Mouse (Mus musculus) embryonic fibroblast, embryonic 13.5 days (primary cell): Measurements from ENCODE around the gene Mgat1. TPM values are rescaled to one million over a fixed set of nuclear protein-coding genes. Genes with fewer than 3 reads are reported as not detected.
A peak's percentile ranks its signal among the peaks of the same experiment; 100 is the strongest.

ENCODE experiments used
- H3K27ac ChIP-seq: 2 replicates; pipeline ENCODE4 v1.5.1; 2012; ENCODE audit warnings: low read length, control low read depth, inconsistent platforms; ENCODE audit not compliant: insufficient read depth
- H3K4me1 ChIP-seq: 2 replicates; pipeline ENCODE4 v1.6.1; 2011; ENCODE audit warnings: low read length; ENCODE audit not compliant: control insufficient read depth, insufficient read depth
- H3K4me3 ChIP-seq: 2 replicates; pipeline ENCODE4 v1.5.1; 2011; ENCODE audit warnings: mild to moderate bottlenecking, control low read depth, low read length; ENCODE audit not compliant: insufficient read depth
- CTCF ChIP-seq: IDR thresholded peaks from 2 replicates; pipeline ENCODE4 v1.5.1; 2011; ENCODE audit warnings: mild to moderate bottlenecking, control low read depth, low read length, moderate library complexity, borderline replicate concordance; ENCODE audit not compliant: insufficient read depth
- POLR2A ChIP-seq: IDR thresholded peaks from 2 replicates; pipeline ENCODE4 v1.6.1; 2011; ENCODE audit warnings: low read depth, mild to moderate bottlenecking, control low read depth, low read length, moderate library complexity
- polyA plus RNA-seq: library from polyadenylated mRNA; stranded (reverse); fragments of >200 nt; gene quantifications from 2 replicates; pipeline ENCODE4 v1.2.4, GENCODE M21; 2011; ENCODE audit warnings: low read depth; ENCODE audit not compliant: missing spikeins, insufficient read length

The Mgat1 gene
- polyA plus RNA-seq, 1 experiment: 79.0 TPM

GRCm38 (mm10) chr11:49262286-49262685 is 18.3 kb downstream of the Mgat1 start:
- no peaks in the 10 kb centered on the region for H3K4me1 ChIP-seq
- no peak overlapping the region for H3K27ac ChIP-seq
- TF ChIP-seq CTCF: no peak
- no peak for TF ChIP-seq POLR2A
- no peak overlapping the region for H3K4me3 ChIP-seq

GRCm38 (mm10) chr11:49263149-49263548 is 19.2 kb downstream of the Mgat1 start:
- no peaks in the 10 kb centered on the region for H3K4me1 ChIP-seq
- H3K4me3 ChIP-seq: no peak overlapping the region
- no peak overlapping the region for H3K27ac ChIP-seq
- TF ChIP-seq POLR2A (no peak), CTCF (no peak)

- Histone ChIP-seq H3K4me1 (no peaks in the 10 kb centered on the region), H3K4me3 (no peak overlapping the region), H3K27ac (no peak overlapping the region)
- no peak for TF ChIP-seq CTCF
- no peak for TF ChIP-seq POLR2A
Measured at GRCm38 (mm10) chr11:49264081-49264480, 20.1 kb downstream of the Mgat1 start.

GRCm38 (mm10) chr11:49264622-49265021 is 20.6 kb downstream of the Mgat1 start:
- TF ChIP-seq CTCF (no peak), POLR2A (no peak)
- H3K27ac ChIP-seq: no peak overlapping the region
- H3K4me3 ChIP-seq: no peak overlapping the region
- no peaks in the 10 kb centered on the region for H3K4me1 ChIP-seq

- TF ChIP-seq POLR2A (no peak), CTCF (no peak)
- Histone ChIP-seq H3K4me3 (no peak overlapping the region), H3K27ac (no peak overlapping the region), H3K4me1 (no peaks in the 10 kb centered on the region)
Measured at GRCm38 (mm10) chr11:49265101-49265500, 21.1 kb downstream of the Mgat1 start.

GRCm38 (mm10) chr11:49266671-49267070 is 22.7 kb downstream of the Mgat1 start:
- no peak overlapping the region for H3K27ac ChIP-seq
- H3K4me3 ChIP-seq: no peak overlapping the region
- TF ChIP-seq POLR2A: no peak
- no peak for TF ChIP-seq CTCF
- H3K4me1 ChIP-seq: no peaks in the 10 kb centered on the region

GRCm38 (mm10) chr11:49267316-49267715 is 23.3 kb downstream of the Mgat1 start:
- no peak for TF ChIP-seq CTCF
- TF ChIP-seq POLR2A: no peak
- H3K4me3 ChIP-seq: no peak overlapping the region
- H3K27ac ChIP-seq: no peak overlapping the region
- no peaks in the 10 kb centered on the region for H3K4me1 ChIP-seq

- Histone ChIP-seq H3K4me3 (no peak overlapping the region), H3K4me1 (no peaks in the 10 kb centered on the region), H3K27ac (peak overlapping the region; percentile 3; the same call in 1 of the 2 replicates)
- no peak for TF ChIP-seq POLR2A
- TF ChIP-seq CTCF: no peak
Measured at GRCm38 (mm10) chr11:49267970-49268579, 24.1 kb downstream of the Mgat1 start.

- Histone ChIP-seq H3K4me1 (no peaks in the 10 kb centered on the region), H3K4me3 (no peak overlapping the region), H3K27ac (no peak overlapping the region)
- no peak for TF ChIP-seq CTCF
- TF ChIP-seq POLR2A: no peak
Measured at GRCm38 (mm10) chr11:49269761-49270160, 25.8 kb downstream of the Mgat1 start.

GRCm38 (mm10) chr11:49270368-49270767 is 26.4 kb downstream of the Mgat1 start:
- no peaks in the 10 kb centered on the region for H3K4me1 ChIP-seq
- no peak overlapping the region for H3K4me3 ChIP-seq
- H3K27ac ChIP-seq: no peak overlapping the region
- no peak for TF ChIP-seq CTCF
- no peak for TF ChIP-seq POLR2A

GRCm38 (mm10) chr11:49271334-49271733 is 27.3 kb downstream of the Mgat1 start:
- no peak for TF ChIP-seq POLR2A
- no peak for TF ChIP-seq CTCF
- Histone ChIP-seq H3K27ac (no peak overlapping the region), H3K4me1 (no peaks in the 10 kb centered on the region)

GRCm38 (mm10) chr11:49273834-49274519 is 30.0 kb downstream of the Mgat1 start:
- no peak for TF ChIP-seq CTCF
- no peak for TF ChIP-seq POLR2A
- Histone ChIP-seq H3K4me1 (no peaks in the 10 kb centered on the region), H3K4me3 (no peak overlapping the region), H3K27ac (no peak overlapping the region)

More at GRCm38 (mm10) chr11:49271334-49271733, 27.3 kb downstream of the Mgat1 start:
- H3K4me3 ChIP-seq: no peak overlapping the region
